Mouse (Mus musculus) 416B (cell line): ENCODE data around the gene Nup107.
"Not testable (repeated sequence)": the region's sequence is repeated elsewhere in the genome, so short reads cannot be mapped to it uniquely, and the experiment has no call there.

Experiments used
- DNase-seq: peaks from one replicate; pipeline ENCODE4 v3.0.0; 2011; ENCODE audit warnings: low read depth

Nup107 gene

DNA sequence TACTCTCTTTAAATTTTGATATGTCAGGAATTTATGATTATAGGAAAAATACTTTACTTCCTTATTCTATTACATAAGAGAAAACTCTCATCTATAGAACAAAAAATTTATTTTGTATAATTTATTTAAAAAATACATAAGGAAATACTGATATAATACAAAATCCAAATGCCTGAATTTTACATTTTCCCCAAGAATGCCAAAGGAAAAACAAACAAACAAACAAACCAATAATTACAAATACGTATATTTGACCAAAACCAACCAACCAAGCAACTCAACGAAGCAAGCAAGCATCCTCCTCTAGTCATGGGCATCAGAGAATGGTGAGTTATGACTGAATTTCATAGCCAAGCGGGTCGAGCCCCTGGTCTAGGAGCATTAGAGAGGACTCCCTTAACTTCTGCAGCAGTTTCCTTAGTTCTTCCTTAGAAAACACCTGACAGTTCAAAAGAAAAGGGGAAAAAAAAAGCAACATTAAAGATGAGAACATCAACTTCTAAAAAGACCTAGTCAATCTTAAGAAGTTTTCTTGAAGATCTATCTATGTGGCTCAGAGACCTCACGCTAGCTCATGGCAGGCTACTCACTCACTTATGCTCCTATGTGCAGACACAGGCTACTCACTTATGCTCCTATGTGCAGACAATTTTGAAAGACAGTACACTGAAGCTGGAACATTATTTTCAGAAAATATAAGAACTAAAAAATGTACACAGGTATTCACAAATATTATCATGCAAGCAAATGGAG is 41.8 kb downstream of the Nup107 start:
- no peak for DNase-seq

DNA sequence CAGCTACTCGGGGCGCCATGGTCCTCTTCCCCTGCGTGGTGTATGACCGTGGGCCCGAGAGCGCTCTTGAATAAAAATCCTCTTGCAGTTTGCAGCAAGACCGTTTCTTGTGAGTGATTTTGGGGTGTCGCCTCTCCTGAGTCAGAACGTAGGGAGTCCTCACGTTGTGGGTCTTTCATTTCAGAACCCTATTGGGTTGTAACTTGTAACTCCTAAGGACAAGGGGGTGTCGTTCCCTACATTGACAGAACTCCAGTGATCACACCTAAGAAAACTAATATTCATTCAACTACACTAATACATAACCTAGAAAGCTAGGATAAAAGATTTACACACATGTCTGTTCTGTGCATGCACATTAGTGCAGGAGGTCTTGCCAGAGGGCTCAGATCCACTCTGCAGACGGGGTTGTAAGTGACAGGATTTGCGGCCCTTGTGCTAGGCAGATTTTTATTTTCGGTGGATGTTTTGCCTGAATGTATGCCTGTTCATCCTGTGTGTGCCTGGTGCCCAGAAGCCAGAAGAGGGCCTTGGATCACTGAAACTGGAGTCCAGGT is 42.6 kb downstream of the Nup107 start:
- DNase-seq = no peak

- no peak for DNase-seq
Observed at GRCm38 (mm10) chr10:117749050-117749686, 43.3 kb downstream of the Nup107 start.

GRCm38 (mm10) chr10:117748276-117749049 is 44.0 kb downstream of the Nup107 start:
- DNase-seq = no peak

GRCm38 (mm10) chr10:117747711-117748110 is 44.8 kb downstream of the Nup107 start:
- no peak for DNase-seq

DNA sequence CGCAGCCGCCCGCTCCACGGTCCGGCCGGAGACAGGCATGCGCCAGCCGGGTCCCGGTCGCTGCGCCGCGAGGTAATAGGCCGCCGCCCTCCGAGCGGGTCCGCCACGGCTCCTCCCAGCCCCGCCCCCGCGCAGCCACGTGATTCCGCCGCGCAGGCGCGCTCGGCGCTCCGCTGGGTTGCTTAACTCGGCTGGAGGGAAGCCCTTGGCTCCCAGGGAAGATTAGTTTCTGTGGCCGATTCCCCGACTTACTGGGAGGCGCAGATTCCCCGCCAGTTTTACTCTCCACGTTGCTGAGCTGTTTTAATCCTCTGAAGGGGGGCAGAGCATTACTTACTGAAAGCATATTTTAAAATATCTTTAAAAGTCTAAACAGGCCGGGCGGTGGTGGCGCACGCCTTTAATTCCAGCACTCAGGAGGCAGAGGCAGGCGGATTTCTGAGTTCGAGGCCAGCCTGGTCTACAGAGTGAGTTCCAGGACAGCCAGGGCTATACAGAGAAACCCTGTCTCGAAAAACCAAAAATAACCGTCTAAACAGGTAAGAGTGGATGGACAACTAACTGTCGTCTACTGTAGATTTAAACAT is 46.1 kb downstream of the Nup107 start, which contains the start of gene Slc35e3:
Slc35e3 (minus strand) TSS at position 69 of the 587 bp plus-strand sequence.
- DNase-seq = peak; percentile 89

DNA sequence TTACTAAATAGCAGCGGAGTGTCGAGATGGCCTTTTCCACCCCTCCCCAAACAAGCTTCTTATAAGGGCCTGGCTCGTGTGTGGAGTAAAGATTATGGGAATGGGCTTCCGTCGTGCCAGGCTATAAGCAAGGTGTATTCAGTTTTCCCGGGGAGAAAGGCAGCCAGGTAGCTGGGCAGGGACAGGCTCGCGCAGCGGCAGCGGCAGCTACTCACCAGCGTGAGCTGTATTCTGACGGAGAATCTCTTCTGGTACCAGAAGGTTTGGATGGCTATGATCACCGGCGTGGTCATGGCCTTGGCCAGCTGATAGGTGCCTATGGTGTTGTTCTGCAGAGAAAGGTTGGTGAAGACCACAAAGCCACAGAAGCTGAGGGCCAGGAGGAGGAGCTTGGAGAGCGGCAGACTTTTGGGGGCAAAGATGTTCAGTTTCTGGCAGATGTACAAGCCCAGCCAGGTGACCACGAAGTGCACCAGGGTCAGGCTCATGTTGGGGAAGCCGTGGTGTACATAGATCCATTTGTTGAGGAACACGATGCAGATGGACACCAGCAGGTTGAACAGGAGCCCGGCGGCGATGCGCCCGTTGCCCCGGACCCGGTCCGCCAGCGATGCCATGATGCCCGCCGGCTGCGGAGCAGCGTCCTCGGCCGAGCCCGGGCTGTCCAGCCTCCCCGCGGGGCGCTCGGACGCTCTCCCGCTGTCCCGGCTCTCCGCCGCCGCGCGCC is 46.8 kb downstream of the Nup107 start:
- not testable (repeated sequence) for DNase-seq

DNA sequence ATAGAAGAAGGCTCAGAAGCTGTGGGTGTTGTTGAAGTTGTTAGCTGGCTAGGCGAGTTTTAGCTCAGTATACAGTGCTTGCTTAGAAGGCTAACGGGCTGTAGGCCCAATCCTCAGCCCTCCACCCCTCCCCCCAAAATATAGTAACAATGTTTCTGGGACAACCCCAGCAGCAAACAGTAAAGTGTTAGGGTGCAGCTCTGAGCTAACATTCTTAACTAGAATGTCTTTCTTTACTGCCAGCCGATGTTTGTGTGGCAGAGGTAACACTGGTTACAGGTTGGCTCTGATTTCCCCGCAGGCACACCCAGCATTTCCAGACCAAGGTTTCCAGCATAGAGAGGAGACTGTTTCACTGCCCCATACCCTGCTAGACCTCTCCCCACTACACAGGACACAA is 48.6 kb downstream of the Nup107 start:
- no peak for DNase-seq

DNA sequence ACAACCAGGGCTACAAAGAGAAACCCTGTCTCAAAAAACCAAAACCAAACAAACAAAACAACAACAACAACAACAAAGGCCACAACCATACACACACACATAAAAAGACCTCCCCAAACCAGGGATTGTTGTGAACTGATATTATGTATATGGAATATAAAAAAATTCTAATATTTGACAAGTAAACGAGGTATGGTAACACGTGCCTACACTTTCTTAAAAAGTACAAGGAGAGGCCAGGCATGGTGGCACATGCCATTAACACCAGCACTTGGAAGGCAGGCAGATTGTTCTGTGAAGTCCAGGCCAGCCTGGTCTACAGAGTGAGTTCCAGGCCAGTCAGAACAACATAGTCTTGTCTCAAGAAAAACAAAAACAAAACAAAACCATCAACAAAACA is 49.3 kb downstream of the Nup107 start:
- no peak for DNase-seq

DNA sequence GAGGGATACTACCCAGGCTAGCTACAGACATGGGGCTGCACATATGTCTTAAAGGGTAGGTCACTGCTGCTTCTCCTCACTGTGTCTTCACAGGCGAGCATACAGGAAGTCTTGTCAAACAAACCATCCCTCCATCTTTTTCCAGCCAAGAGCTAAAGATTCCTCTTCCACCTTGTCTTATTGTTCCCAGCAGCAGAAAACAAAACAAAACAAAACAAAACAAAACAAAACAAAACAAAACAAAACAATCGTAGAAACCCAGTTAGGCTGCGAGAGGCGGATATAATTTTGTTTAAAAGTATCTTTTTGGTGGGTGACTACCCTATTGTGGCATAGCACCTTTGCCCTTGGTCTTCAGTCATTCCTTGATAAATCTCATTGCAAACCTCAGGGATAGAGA is 49.9 kb downstream of the Nup107 start:
- DNase-seq = no peak

DNA sequence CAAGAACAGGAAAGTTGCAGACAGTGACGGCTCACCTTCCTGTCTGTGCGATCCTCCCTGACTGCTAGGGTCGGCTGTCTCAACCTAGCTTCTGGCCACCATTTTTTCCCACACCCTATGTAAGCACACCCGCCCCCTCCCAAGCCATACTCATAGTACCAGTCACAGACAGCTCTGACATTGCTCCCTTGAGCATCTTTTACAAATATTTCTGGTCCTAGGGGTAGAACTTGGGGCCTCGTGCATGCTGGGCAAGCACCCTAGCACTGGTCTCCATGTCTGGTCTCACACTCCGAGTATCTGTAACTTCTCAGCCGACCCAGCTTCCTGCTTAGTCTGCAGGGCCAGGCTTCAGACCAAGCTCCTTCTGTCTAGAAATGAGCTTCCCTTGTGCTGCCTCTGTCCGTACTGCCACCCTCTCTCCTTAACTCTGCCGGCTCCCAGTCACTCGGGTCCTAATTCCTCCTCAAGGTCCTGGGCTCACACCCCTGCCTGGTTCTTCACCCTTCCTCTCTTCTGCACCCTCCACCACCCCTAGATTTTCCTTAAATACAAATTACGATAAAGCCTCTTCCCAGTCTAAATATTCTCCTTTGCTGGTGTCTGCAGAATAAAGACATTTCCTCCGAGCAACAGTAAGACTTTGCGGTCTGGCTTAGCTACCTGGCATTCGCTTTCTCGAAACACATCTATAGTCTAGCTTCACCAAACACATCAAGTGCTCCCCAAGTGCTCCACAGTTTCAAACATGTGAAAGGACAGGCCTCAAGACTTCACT is 50.6 kb downstream of the Nup107 start:
- no peak for DNase-seq

DNA sequence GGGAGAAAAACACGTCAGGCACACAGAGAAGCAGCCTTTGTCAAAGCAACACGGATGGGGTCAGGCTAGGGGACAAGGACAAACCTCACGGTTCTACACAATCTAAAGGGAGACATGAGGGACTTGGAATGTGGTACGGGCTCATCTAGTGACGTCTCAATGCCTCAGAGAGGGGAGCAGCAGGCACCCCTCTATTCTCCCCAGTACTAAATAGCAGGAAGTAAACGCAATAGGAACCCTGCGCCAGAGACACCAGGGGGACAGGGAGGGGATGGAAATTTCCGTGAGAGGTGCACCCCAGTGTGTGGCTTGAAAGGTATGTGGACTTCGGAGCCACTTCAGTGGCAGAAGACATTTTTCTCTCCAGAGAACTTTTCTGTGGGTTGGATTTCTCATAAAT is 51.6 kb downstream of the Nup107 start:
- DNase-seq = no peak

- no peak for DNase-seq
Observed at GRCm38 (mm10) chr10:117740171-117740570, 52.3 kb downstream of the Nup107 start.

DNA sequence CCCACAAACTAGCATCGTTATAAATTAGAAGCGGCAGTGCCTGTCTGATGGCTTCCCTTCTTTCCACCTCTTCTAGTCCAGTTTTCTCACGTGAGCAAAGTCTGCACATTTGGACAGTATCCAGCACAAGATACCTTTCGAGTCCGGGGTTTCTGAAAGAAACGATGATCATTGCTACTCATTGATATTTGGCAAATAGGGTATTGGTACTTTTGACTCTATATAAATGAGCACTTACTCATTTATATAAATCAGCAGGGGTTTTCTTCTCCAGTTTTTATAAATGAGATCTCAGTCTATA is 52.9 kb downstream of the Nup107 start:
- no peak for DNase-seq

GRCm38 (mm10) chr10:117738928-117739647 is 53.4 kb downstream of the Nup107 start:
- DNase-seq = no peak

DNA sequence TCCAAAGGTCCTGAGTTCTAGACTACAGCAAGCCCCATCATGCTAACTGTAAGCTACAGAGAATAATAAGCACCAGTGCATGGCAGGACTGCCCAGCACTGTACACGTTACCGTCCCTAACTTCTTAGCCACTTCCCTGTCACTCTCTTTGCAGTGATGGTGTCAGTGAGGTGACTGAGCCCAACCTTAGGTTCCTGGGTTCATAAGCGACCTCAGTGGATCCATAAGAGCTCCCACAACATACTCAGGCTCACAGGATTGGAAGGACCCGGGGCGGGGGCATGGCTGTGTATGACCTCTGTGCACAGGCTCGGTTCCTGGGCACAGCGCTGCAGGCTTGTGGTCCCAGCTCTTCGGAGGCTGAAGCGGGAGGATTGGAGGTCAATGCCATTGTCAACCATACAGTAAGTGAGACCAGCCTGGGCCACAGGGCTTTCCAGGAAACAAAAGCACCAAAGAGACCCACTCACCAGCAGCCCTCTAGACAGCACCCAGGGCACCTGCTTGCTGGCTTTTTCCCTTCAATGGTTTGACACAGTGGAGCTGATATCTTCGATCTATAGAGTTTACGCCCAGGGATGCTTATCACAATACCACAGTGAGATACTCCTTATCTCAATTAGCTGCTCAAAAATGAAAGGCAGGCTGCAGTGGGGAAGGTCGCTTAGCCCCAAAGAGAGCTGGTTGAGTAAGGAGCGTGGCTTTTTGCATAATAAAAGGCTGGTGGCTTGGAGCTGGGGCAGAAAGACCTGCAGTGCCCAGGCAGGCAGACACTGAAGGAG is 54.2 kb downstream of the Nup107 start:
- peak; percentile 39 for DNase-seq

DNA sequence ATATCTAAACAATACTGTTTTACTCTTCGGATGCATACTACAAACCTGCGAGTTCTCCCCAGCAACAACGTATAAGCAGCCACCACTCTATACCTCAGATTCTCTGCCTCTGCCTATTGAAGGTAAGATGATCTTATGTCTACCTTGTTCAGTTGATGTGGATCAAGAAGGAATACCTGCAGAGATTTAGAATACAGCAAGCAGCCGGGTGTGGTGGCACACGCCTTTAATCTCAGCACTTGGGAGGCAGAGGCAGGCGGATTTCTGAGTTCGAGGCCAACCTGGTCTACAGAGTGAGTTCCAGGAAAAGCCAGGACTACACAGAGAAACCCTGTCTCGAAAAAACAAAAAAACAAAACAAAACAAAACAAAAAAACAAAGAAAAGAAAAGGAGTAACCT is 55.0 kb downstream of the Nup107 start:
- not testable (repeated sequence) for DNase-seq

DNA sequence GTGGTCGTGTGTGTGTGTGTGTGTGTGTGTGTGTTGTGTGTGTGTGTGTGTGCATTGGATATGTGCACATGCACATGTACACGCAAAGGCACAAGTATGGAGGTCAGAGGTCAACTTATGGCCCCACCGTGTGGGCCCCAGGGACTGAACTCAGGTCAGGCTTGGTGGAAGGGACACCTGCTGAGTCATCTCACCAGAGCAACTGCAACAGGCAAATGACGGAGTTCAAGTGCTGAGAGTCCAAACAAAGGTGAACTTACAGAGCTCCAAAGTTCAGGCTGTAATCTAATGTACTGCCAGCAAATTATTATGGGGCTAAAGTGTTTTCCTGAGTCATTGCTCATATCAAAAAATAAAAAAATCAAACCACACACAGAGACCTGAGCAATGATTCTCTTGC is 55.4 kb downstream of the Nup107 start:
- no peak for DNase-seq

DNA sequence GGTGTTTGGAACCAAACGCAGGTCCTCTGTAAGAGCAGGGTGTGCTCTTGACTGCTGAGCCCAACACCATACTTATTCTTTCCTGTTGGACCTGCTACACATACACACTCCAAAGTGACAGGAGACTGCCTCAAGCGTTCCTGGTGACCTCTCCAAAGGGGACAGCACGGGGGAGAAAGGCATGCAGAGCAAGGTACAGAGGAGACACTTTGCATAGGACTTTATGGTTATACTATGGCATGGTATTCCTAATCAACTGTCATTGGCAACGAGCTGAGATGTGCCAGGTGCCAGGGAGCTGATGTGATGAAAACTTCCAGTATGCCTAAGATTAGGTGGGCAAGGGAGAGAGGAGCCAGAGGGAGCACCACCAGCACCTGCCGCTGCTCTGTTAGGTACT is 55.9 kb downstream of the Nup107 start:
- no peak for DNase-seq
